Mouse (Mus musculus) forebrain, embryonic 12.5 days (tissue): ENCODE data around the gene Evx1. TPM values are rescaled to one million over a fixed set of nuclear protein-coding genes. Genes with fewer than 3 reads are reported as not detected.

ENCODE experiments used
- ATAC-seq: fragments of 200-750 bp; cut with Nextera tagmentation; 2 replicates; pipeline ENCODE4 v1.8.0; 2017; ENCODE audit warnings: moderate TSS enrichment; ENCODE audit not compliant: low FRiP score
- H3K27ac ChIP-seq: fragments of 300-500 bp; sonication (generic); 2 replicates; pipeline ENCODE4 v1.5.1; 2016; ENCODE audit warnings: mild to moderate bottlenecking
- H3K27me3 ChIP-seq: fragments of 300-500 bp; sonication (generic); 2 replicates; pipeline ENCODE4 v1.6.1; 2016; ENCODE audit warnings: mild to moderate bottlenecking
- H3K36me3 ChIP-seq: fragments of 300-500 bp; sonication (generic); replicated peaks from 2 replicates; pipeline ENCODE4 v1.6.1; 2016; ENCODE audit warnings: mild to moderate bottlenecking
- H3K4me1 ChIP-seq: fragments of 300-500 bp; sonication (generic); 2 replicates; pipeline ENCODE4 v1.6.1; 2016
- H3K4me2 ChIP-seq: fragments of 300-500 bp; sonication (generic); 2 replicates; pipeline ENCODE4 v1.6.1; 2016; ENCODE audit warnings: mild to moderate bottlenecking, moderate library complexity
- H3K4me3 ChIP-seq: fragments of 300-500 bp; sonication (generic); replicated peaks from 2 replicates; pipeline ENCODE4 v1.5.1; 2016; ENCODE audit warnings: mild to moderate bottlenecking
- H3K9ac ChIP-seq: fragments of 300-500 bp; sonication (generic); 2 replicates; pipeline ENCODE4 v1.6.1; 2016; ENCODE audit warnings: mild to moderate bottlenecking
- H3K9me3 ChIP-seq: fragments of 300-500 bp; sonication (generic); 2 replicates; pipeline ENCODE4 v1.6.1; 2016
- WGBS: fragments of 180-500 bp; shearing (Covaris S2); methylation state at CpG from one replicate; pipeline ENCODE4 v1.1.7; 2016; 5-methylcytosine and 5-hydroxymethylcytosine counted together
- polyA plus RNA-seq: library from polyadenylated mRNA; unstranded; fragments of >200 nt; fragmentation: Nextera tagmentation; extraction: Ambion mirVana; gene quantifications from 2 replicates; pipeline ENCODE4 v1.2.1, GENCODE M21; 2016

The Evx1 gene
- polyA plus RNA-seq, result not detected in 2 replicates

GRCm38 (mm10) chr6:52313391-52314303, at the start of gene Evx1:
Evx1 (plus strand) TSS chr6:52313498.
- ATAC-seq, result no peak
- H3K9ac ChIP-seq, result no peak within 1 kb of the TSS
- H3K4me2 ChIP-seq, result 0 out of 2 replicates have a peak within 1 kb of the TSS, but pooled peaks have one; percentile 4
- no peak within 1 kb of the TSS for H3K27ac ChIP-seq
- peaks cover 11% of the 10 kb centered on the region for H3K4me1 ChIP-seq
- no peaks in the 10 kb centered on the region for H3K9me3 ChIP-seq
- H3K27me3 ChIP-seq, result peaks cover 99% of the 10 kb centered on the region
- peak within 1 kb of the TSS; percentile 2; the same call in 1 of the 2 replicates for H3K4me3 ChIP-seq
- WGBS, result 1% methylated on average over 55 of the region's 59 CpGs
- no peaks in the 10 kb centered on the region for H3K36me3 ChIP-seq

DNA sequence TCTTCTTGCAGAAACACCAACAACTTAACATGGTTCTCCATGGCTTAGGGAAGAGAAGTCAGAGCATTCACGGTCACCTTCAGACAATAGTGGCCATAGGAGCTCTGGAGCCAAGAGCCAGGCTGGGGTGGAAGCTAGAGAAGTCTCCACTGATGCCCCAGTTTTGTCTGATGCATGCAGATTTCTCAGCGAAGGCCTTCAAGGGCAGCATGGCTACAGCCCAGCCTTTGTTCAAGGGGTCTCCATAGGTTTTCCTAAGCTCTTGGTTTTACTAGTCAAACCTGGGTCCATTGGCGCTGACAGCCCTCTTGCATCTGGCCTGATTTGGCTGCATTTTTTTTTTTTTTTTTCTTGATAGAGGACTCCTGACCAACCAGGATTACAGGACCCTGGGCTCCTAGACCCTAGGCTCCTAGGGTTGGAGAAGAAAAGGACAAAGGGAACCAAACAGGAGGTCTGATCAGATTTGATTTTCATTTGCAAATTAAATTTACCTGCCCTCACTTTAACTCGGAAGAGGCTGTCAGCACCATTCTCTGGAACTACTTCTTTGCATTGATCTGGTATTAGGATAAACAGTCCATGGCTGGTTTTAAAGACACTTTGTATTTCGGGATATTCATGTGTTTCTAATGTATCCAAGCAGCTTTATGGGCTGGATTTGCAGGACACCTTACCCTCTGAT, 49.0 kb upstream of the Evx1 start:
- peaks cover 10% of the 10 kb centered on the region for H3K4me1 ChIP-seq
- no peaks in the 10 kb centered on the region for H3K36me3 ChIP-seq
- H3K27me3 ChIP-seq, result peaks cover 94% of the 10 kb centered on the region
- no peak overlapping the region for H3K27ac ChIP-seq
- H3K4me3 ChIP-seq, result no peak overlapping the region
- ATAC-seq, result no peak
- WGBS, result 3% methylated on average over 5 of the region's 5 CpGs
- H3K9ac ChIP-seq, result no peak overlapping the region
- H3K9me3 ChIP-seq, result no peaks in the 10 kb centered on the region
- H3K4me2 ChIP-seq, result no peak overlapping the region

- Histone ChIP-seq H3K9me3 (no peaks in the 10 kb centered on the region), H3K27ac (no peak overlapping the region), H3K36me3 (no peaks in the 10 kb centered on the region), H3K9ac (no peak overlapping the region), H3K4me2 (no peak overlapping the region), H3K27me3 (peaks cover 96% of the 10 kb centered on the region), H3K4me3 (no peak overlapping the region), H3K4me1 (peaks cover 6% of the 10 kb centered on the region)
- 2% methylated on average over 18 of the region's 18 CpGs for WGBS
- no peak for ATAC-seq
Observed at GRCm38 (mm10) chr6:52265306-52265912, 47.9 kb upstream of the Evx1 start.

- WGBS, result under 1% methylated on average over 19 of the region's 19 CpGs
- Histone ChIP-seq H3K4me3 (no peak overlapping the region), H3K9ac (no peak overlapping the region), H3K27me3 (peaks cover 96% of the 10 kb centered on the region), H3K4me2 (no peak overlapping the region), H3K27ac (no peak overlapping the region), H3K4me1 (no peaks in the 10 kb centered on the region), H3K36me3 (no peaks in the 10 kb centered on the region), H3K9me3 (no peaks in the 10 kb centered on the region)
- no peak for ATAC-seq
Observed at GRCm38 (mm10) chr6:52265913-52266665, 47.2 kb upstream of the Evx1 start.

- no peak for ATAC-seq
Observed at GRCm38 (mm10) chr6:52266666-52266985, 46.7 kb upstream of the Evx1 start.

DNA sequence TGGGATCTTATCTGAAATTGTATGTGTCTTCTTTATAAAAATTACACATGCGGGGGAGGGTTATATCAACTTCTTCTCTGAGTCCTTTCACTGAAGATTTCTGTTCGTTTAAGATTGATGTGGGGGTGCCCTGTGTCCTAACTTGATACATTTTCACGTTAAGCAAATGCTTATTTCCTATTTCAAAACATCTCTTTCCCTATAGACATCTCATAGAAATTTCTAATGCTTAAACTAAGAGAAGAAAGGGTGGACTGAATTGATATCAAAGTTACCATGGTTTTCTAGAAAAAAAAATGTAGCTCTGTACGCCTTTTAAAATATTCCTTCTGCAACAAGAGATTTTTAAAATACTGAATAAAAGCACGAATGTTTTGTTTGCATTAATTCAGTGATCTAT, 46.1 kb upstream of the Evx1 start:
- H3K36me3 ChIP-seq, result no peaks in the 10 kb centered on the region
- 14% methylated on average over 5 of the region's 5 CpGs for WGBS
- H3K9ac ChIP-seq, result no peak overlapping the region
- H3K4me2 ChIP-seq, result no peak overlapping the region
- no peaks in the 10 kb centered on the region for H3K4me1 ChIP-seq
- no peak overlapping the region for H3K27ac ChIP-seq
- ATAC-seq, result no peak
- no peak overlapping the region for H3K4me3 ChIP-seq
- H3K9me3 ChIP-seq, result no peaks in the 10 kb centered on the region
- H3K27me3 ChIP-seq, result peaks cover 95% of the 10 kb centered on the region

More at GRCm38 (mm10) chr6:52266666-52266985, 46.7 kb upstream of the Evx1 start:
- H3K4me2 ChIP-seq, result no peak overlapping the region
- no peak overlapping the region for H3K9ac ChIP-seq
- H3K27me3 ChIP-seq, result peaks cover 96% of the 10 kb centered on the region
- H3K27ac ChIP-seq, result no peak overlapping the region
- no peaks in the 10 kb centered on the region for H3K4me1 ChIP-seq
- no peaks in the 10 kb centered on the region for H3K36me3 ChIP-seq
- WGBS, result under 1% methylated on average over 9 of the region's 9 CpGs
- H3K9me3 ChIP-seq, result no peaks in the 10 kb centered on the region
- H3K4me3 ChIP-seq, result no peak overlapping the region

GRCm38 (mm10) chr6:52267691-52268090, 45.6 kb upstream of the Evx1 start:
- no peaks in the 10 kb centered on the region for H3K4me1 ChIP-seq

DNA sequence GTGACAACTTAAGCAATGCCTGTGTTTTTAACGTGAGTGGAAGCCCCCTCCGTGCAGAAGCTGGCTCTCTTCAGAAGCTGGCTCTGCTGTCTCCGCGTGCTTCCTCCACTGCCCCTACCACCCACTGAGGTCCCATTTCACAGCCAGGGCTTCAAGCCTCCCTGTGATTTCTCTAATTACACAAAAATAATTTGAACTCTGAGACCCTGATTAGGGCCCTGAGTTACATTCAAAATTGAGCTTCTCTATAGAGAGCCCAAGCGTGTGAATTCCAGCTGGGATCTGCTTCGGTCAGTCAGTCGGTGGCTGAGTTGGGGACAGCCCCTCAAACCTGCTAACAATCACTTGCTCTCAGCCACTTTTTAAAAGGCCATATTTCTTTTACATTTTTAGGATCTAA, 45.0 kb upstream of the Evx1 start:
- no peak for ATAC-seq
- WGBS, result 1% methylated on average over 7 of the region's 7 CpGs
- H3K36me3 ChIP-seq, result no peaks in the 10 kb centered on the region
- no peak overlapping the region for H3K4me3 ChIP-seq
- H3K27me3 ChIP-seq, result peaks cover 95% of the 10 kb centered on the region
- no peaks in the 10 kb centered on the region for H3K4me1 ChIP-seq
- H3K4me2 ChIP-seq, result no peak overlapping the region
- no peak overlapping the region for H3K27ac ChIP-seq
- no peaks in the 10 kb centered on the region for H3K9me3 ChIP-seq
- no peak overlapping the region for H3K9ac ChIP-seq

More at GRCm38 (mm10) chr6:52267691-52268090, 45.6 kb upstream of the Evx1 start:
- H3K4me2 ChIP-seq, result no peak overlapping the region
- H3K27ac ChIP-seq, result no peak overlapping the region
- peaks cover 95% of the 10 kb centered on the region for H3K27me3 ChIP-seq
- no peaks in the 10 kb centered on the region for H3K36me3 ChIP-seq
- 3% methylated on average over 3 of the region's 3 CpGs for WGBS
- ATAC-seq, result no peak
- H3K4me3 ChIP-seq, result no peak overlapping the region
- no peak overlapping the region for H3K9ac ChIP-seq
- no peaks in the 10 kb centered on the region for H3K9me3 ChIP-seq

DNA sequence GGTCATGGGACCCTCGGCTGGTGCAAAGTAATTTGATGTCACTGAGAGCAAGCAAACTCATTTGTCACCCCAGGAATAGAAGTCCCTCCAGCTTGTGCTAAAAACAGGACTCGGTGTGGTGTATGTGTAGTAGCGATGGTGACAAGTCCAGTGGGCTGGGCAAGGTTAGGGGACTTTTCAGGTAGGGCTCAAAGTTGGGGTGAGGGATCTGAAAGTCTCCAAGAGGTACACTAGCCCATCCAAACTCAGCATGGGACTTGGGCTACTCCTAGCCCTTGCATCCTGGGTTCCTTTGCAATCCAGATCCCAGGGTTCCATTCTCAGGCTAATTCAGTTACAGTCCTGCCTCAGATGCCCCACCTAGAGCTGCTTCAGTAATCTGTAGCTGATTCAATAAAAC, 44.5 kb upstream of the Evx1 start:
- ATAC-seq, result no peak
- no peak overlapping the region for H3K4me3 ChIP-seq
- WGBS, result 1% methylated on average over 3 of the region's 3 CpGs

DNA sequence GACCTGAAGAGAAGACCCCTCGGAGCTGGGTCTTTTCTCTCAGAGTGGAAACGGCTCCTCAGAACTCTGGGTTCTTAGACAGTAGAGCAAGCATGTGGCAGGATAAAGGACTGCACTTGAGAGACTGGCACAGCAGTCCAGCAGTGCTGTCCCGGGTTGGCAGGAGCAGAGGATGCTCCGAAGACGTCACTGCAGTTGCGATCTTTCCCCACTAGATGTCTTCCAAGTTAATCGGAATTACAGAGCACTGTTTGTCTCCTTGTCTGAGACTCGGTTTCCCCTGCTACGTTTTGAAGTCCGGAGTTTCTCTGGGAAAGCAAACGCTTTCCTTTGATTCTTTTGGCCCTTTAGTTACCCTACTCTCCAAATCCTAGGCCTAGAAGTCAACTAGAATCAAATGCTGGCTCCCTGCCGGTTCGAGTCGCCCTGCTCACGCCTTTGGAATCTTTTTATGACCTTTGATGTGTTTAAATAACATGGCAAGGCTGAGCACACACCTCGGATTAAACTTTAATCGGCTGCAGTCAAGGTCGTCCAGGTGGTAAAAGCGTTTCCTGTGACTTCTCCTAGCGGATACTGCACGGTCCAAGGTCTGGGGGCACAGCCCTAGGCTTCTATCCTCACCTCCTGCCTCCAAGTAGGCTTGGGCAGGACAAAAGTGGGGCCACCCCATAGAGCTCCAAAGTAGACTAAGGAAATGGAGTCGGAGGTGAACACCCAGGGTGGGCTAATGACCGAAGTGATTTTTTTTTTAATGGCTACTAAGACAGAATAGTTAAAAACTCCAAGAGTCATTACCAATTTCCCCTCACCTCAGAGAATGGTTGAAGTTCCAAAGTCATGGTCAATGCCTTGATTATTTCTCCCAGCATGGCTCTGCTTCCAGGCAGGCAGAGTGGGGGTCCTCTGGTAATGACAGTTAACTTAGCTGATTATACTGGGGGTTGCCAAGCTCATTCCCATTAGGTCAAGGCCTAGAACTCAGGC, 42.5 kb upstream of the Evx1 start:
- Histone ChIP-seq H3K36me3 (no peaks in the 10 kb centered on the region), H3K27me3 (peaks cover 95% of the 10 kb centered on the region), H3K4me1 (no peaks in the 10 kb centered on the region), H3K4me3 (no peak overlapping the region), H3K27ac (no peak overlapping the region), H3K9ac (no peak overlapping the region), H3K4me2 (no peak overlapping the region), H3K9me3 (no peaks in the 10 kb centered on the region)
- 5% methylated on average over 23 of the region's 23 CpGs for WGBS
- no peak for ATAC-seq

More for the DNA sequence above, 44.5 kb upstream of the Evx1 start:
- Histone ChIP-seq H3K4me2 (no peak overlapping the region), H3K4me1 (no peaks in the 10 kb centered on the region), H3K27ac (no peak overlapping the region), H3K36me3 (no peaks in the 10 kb centered on the region), H3K9me3 (no peaks in the 10 kb centered on the region), H3K9ac (no peak overlapping the region), H3K27me3 (peaks cover 95% of the 10 kb centered on the region)
